Mouse (Mus musculus) subcutaneous adipose tissue, adult 2 months (tissue): ENCODE measurements around the gene Gm20772. TPM values are rescaled to one million over a fixed set of nuclear protein-coding genes. Genes with fewer than 3 reads are reported as not detected.

Source experiments
- polyA plus RNA-seq: library from polyadenylated mRNA; depleted of rRNA; stranded (reverse); fragments of >200 nt; gene quantifications from 2 replicates; pipeline ENCODE4 v1.2.3, GENCODE M21; 2012; ENCODE audit warnings: low replicate concordance; rRNA removed

Gene Gm20772
- polyA plus RNA-seq = not detected in 2 replicates

DNA sequence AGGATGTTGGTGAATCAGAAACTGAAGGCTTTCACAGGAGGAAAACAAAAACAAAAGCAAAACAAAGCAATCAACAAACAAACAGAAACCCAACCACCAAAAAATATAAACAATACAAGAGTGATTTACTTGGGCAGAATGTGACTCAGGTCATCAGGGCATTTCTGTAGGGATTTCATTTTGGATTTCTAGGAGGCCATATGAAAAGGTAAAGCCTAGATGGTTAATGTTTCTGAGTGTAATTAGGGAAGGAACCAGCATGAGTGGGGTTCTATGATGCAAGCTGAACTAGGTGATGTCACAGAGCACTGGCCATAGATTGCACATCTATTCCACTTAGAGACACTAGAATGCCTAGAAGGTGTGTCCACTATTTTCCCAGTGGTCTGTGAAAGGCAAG lies at the start of gene Gm20772, which contains the start of gene Gm20831:
Gene Gm20772, plus strand, starts transcription at position 301 of the 400 bp plus-strand sequence.
Gene Gm20831, plus strand, starts transcription at position 301 of the 400 bp plus-strand sequence.

DNA sequence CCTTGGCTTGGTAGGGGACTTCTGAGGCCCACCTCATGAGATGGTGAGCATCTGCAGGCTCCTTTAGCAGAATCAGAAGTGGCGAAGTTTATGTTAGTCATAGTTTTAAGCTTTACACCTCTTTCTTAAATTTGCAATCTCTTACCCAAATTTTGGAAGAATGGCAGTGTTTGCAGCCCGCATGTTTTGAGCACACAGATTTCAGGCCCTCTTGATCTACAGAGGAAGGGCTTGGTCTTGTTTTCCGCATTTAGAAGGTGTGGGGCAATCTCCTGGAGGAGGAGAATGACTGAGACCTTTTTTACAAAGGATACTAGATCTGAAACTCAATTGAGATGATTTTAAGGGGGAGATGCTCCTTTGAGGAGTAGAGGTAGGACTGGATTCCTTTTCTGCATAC lies 28.4 kb upstream of the Gm20772 start, which contains the start of gene Gm21904:
Gene Gm21904, minus strand, starts transcription at position 101 of the 400 bp plus-strand sequence.

Other genes with a start within 250 kb of the Gm20772 start
- not detected in 2 replicates for gene Gm21904, start 28.5 kb upstream of the Gm20772 start, polyA plus RNA-seq
- gene Gm20831, start within 50 bp of the Gm20772 start, polyA plus RNA-seq = not detected in 2 replicates
- gene Srsy, start 62.6 kb downstream of the Gm20772 start, polyA plus RNA-seq = not detected in 2 replicates
- gene Gm21764, start 187.1 kb downstream of the Gm20772 start, polyA plus RNA-seq = not detected in 2 replicates
- not detected in 2 replicates for gene Ssty1, start 214.4 kb downstream of the Gm20772 start, polyA plus RNA-seq